Mouse (Mus musculus) heart, postnatal 25 days (tissue): ENCODE data around the gene Mea1. TPM values are rescaled to one million over a fixed set of nuclear protein-coding genes. Genes with fewer than 3 reads are reported as not detected.

Source experiments
- DNase-seq: peaks from one replicate; pipeline ENCODE4 v3.0.0; 2022; ENCODE audit warnings: low spot score
- intact Hi-C: fragments of 180-260 bp; cut with DNase I; formaldehyde crosslinking; loops from one replicate; pipeline ENCODE4 v1.15.1; 2025
- total RNA-seq, 2 experiments: library from RNA; stranded (reverse); gene quantifications; 2 replicates each; pipeline ENCODE4 v1.2.3; 2021

Mea1 gene
- total RNA-seq, 2 experiments from 2014 or later, result 48.6 to 53.8 TPM

GRCm38 (mm10) chr17:46662730-46663129 is 15.9 kb upstream of the Mea1 start:
- intact Hi-C loops, result no loop called here
- DNase-seq, result no peak

GRCm38 (mm10) chr17:46667712-46668111 is 10.9 kb upstream of the Mea1 start:
- intact Hi-C loops, result no loop called here
- DNase-seq, result peak; percentile 28

GRCm38 (mm10) chr17:46669911-46670310 is 8.7 kb upstream of the Mea1 start:
- DNase-seq, result no peak
- intact Hi-C loops, result no loop called here

GRCm38 (mm10) chr17:46673850-46674529 is 4.6 kb upstream of the Mea1 start, which contains the start of gene Rrp36:
Rrp36 (minus strand) TSS chr17:46674352.
- intact Hi-C loops, result no loop called here
- peak; percentile 85 for DNase-seq

GRCm38 (mm10) chr17:46674530-46675283 is 3.9 kb upstream of the Mea1 start:
- intact Hi-C loops, result no loop called here
- DNase-seq, result no peak

- intact Hi-C loops, result no loop called here
- DNase-seq, result no peak
Measured at GRCm38 (mm10) chr17:46678911-46679310, 318 bp downstream of the Mea1 start.

GRCm38 (mm10) chr17:46679843-46680759 is 1.5 kb downstream of the Mea1 start:
- no peak for DNase-seq
- intact Hi-C loops, result loop anchor here (2.0 kb wide), 2 partner anchors 31 to 35 kb away; no protein-coding TSS in a partner anchor

GRCm38 (mm10) chr17:46680760-46681373 is 2.3 kb downstream of the Mea1 start, which contains the start of gene Klhdc3:
Klhdc3 (minus strand) TSS chr17:46680914.
- peak; percentile 95 for DNase-seq
- intact Hi-C loops, result loop anchor here (2.0 kb wide), 2 partner anchors 32 to 34 kb away; no protein-coding TSS in a partner anchor

- intact Hi-C loops, result loop anchor here (2.0 kb wide), 2 partner anchors 33 kb away; no protein-coding TSS in a partner anchor
- no peak for DNase-seq
Measured at GRCm38 (mm10) chr17:46681466-46682118, 3.0 kb downstream of the Mea1 start.

GRCm38 (mm10) chr17:46682654-46683389 is 4.2 kb downstream of the Mea1 start:
- DNase-seq, result no peak
- intact Hi-C loops, result no loop called here

GRCm38 (mm10) chr17:46685913-46686312 is 7.3 kb downstream of the Mea1 start:
- intact Hi-C loops, result loop anchor here (2.0 kb wide), 1 partner anchor 17 kb away; no protein-coding TSS in a partner anchor

GRCm38 (mm10) chr17:46690665-46691064 is 12.1 kb downstream of the Mea1 start:
- no peak for DNase-seq
- intact Hi-C loops, result no loop called here

More at GRCm38 (mm10) chr17:46685913-46686312, 7.3 kb downstream of the Mea1 start:
- DNase-seq, result no peak

- intact Hi-C loops, result no loop called here
Measured at GRCm38 (mm10) chr17:46691390-46691789, 12.8 kb downstream of the Mea1 start.

GRCm38 (mm10) chr17:46694517-46695063 is 16.0 kb downstream of the Mea1 start:
- no peak for DNase-seq
- intact Hi-C loops, result no loop called here

More at GRCm38 (mm10) chr17:46691390-46691789, 12.8 kb downstream of the Mea1 start:
- no peak for DNase-seq

- DNase-seq, result no peak
- intact Hi-C loops, result no loop called here
Measured at GRCm38 (mm10) chr17:46698515-46698914, 19.9 kb downstream of the Mea1 start.

- no peak for DNase-seq
- intact Hi-C loops, result no loop called here
Measured at GRCm38 (mm10) chr17:46699245-46699644, 20.7 kb downstream of the Mea1 start.

GRCm38 (mm10) chr17:46699912-46700311 is 21.3 kb downstream of the Mea1 start:
- DNase-seq, result no peak
- intact Hi-C loops, result no loop called here

GRCm38 (mm10) chr17:46701489-46701888 is 22.9 kb downstream of the Mea1 start:
- intact Hi-C loops, result no loop called here
- no peak for DNase-seq
